Mouse (Mus musculus) hindbrain, embryonic 11.5 days (tissue): ENCODE results near the gene Nxpe3. TPM values are rescaled to one million over a fixed set of nuclear protein-coding genes. Genes with fewer than 3 reads are reported as not detected.

ENCODE experiments used
- ATAC-seq: fragments of 200-750 bp; cut with Nextera tagmentation; 2 replicates; pipeline ENCODE4 v1.8.0; 2017; ENCODE audit warnings: mild to moderate bottlenecking, moderate TSS enrichment, moderate library complexity; ENCODE audit not compliant: low FRiP score
- DNase-seq: peaks from one replicate; pipeline ENCODE4 v3.0.0-alpha.2; 2015; ENCODE audit warnings: low spot score
- H3K27ac ChIP-seq: fragments of 300-500 bp; sonication (generic); 2 replicates; pipeline ENCODE4 v1.5.1; 2014; ENCODE audit warnings: mild to moderate bottlenecking, low read depth, low read length
- H3K27me3 ChIP-seq: fragments of 300-500 bp; sonication (generic); 2 replicates; pipeline ENCODE4 v1.6.1; 2014; ENCODE audit warnings: mild to moderate bottlenecking, low read length, moderate library complexity, mixed read lengths; ENCODE audit not compliant: control insufficient read depth, insufficient read depth
- H3K36me3 ChIP-seq: fragments of 300-500 bp; sonication (generic); 2 replicates; pipeline ENCODE4 v1.6.1; 2014; ENCODE audit warnings: mild to moderate bottlenecking, low read length, moderate library complexity, mixed read lengths; ENCODE audit not compliant: control insufficient read depth, insufficient read depth
- H3K4me1 ChIP-seq: fragments of 300-500 bp; sonication (generic); replicated peaks from 2 replicates; pipeline ENCODE4 v1.6.1; 2014; ENCODE audit warnings: low read length, mixed read lengths; ENCODE audit not compliant: control insufficient read depth, insufficient read depth
- H3K4me2 ChIP-seq: fragments of 300-500 bp; sonication (generic); replicated peaks from 2 replicates; pipeline ENCODE4 v1.6.1; 2014; ENCODE audit warnings: mild to moderate bottlenecking, low read depth, low read length
- H3K4me3 ChIP-seq: fragments of 300-500 bp; sonication (generic); 2 replicates; pipeline ENCODE4 v1.5.1; 2014; ENCODE audit warnings: low read depth, low read length
- H3K9ac ChIP-seq: fragments of 300-500 bp; sonication (generic); 2 replicates; pipeline ENCODE4 v1.6.1; 2014; ENCODE audit warnings: low read depth, low read length
- H3K9me3 ChIP-seq: fragments of 300-500 bp; sonication (generic); 2 replicates; pipeline ENCODE4 v1.6.1; 2016; ENCODE audit warnings: low read length; ENCODE audit not compliant: control insufficient read depth
- WGBS: fragments of 180-500 bp; shearing (Covaris S2); extraction: QIAGEN DNeasy Blood & Tissue Kit; methylation state at CpG from one replicate; pipeline ENCODE4 v1.1.7; 2014; 5-methylcytosine and 5-hydroxymethylcytosine counted together
- polyA plus RNA-seq: library from polyadenylated mRNA; unstranded; fragments of >200 nt; fragmentation: Nextera tagmentation; extraction: Ambion mirVana; gene quantifications from 2 replicates; pipeline ENCODE4 v1.2.1, GENCODE M21; 2014

Gene Nxpe3
- polyA plus RNA-seq, 1 experiment from 2014 or later: 1.0 TPM

- WGBS: 86% methylated on average over 8 of the region's 8 CpGs
- H3K4me1 ChIP-seq: no peaks in the 10 kb centered on the region
- H3K4me3 ChIP-seq: no peak overlapping the region
- no peaks in the 10 kb centered on the region for H3K9me3 ChIP-seq
- no peak overlapping the region for H3K4me2 ChIP-seq
- no peak overlapping the region for H3K9ac ChIP-seq
- ATAC-seq (no peak), DNase-seq (no peak)
- no peaks in the 10 kb centered on the region for H3K27me3 ChIP-seq
- no peak overlapping the region for H3K27ac ChIP-seq
- H3K36me3 ChIP-seq: no peaks in the 10 kb centered on the region
Observed at GRCm38 (mm10) chr16:55893410-55894107, 1.5 kb downstream of the Nxpe3 start.

- 77% methylated on average over 6 of the region's 7 CpGs for WGBS
- Histone ChIP-seq H3K4me2 (no peak overlapping the region), H3K9me3 (no peaks in the 10 kb centered on the region), H3K27ac (no peak overlapping the region), H3K4me3 (no peak overlapping the region), H3K9ac (no peak overlapping the region), H3K27me3 (no peaks in the 10 kb centered on the region), H3K36me3 (no peaks in the 10 kb centered on the region), H3K4me1 (no peaks in the 10 kb centered on the region)
- ATAC-seq (no peak), DNase-seq (no peak)
Observed at GRCm38 (mm10) chr16:55892484-55892883, 2.6 kb downstream of the Nxpe3 start.

- 94% methylated on average over 7 of the region's 7 CpGs for WGBS
- H3K4me1 ChIP-seq: no peaks in the 10 kb centered on the region
- no peak overlapping the region for H3K9ac ChIP-seq
- no peak for DNase-seq
- no peaks in the 10 kb centered on the region for H3K27me3 ChIP-seq
- no peak overlapping the region for H3K27ac ChIP-seq
- no peak overlapping the region for H3K4me3 ChIP-seq
- ATAC-seq: no peak
- no peaks in the 10 kb centered on the region for H3K36me3 ChIP-seq
- H3K9me3 ChIP-seq: no peaks in the 10 kb centered on the region
- H3K4me2 ChIP-seq: no peak overlapping the region
Observed at GRCm38 (mm10) chr16:55891346-55891745, 3.7 kb downstream of the Nxpe3 start.

- WGBS: 88% methylated on average over 19 of the region's 19 CpGs
- Histone ChIP-seq H3K27me3 (no peaks in the 10 kb centered on the region), H3K27ac (no peak overlapping the region), H3K9ac (no peak overlapping the region), H3K4me3 (no peak overlapping the region), H3K36me3 (no peaks in the 10 kb centered on the region), H3K9me3 (no peaks in the 10 kb centered on the region), H3K4me2 (no peak overlapping the region), H3K4me1 (no peaks in the 10 kb centered on the region)
- no peak for ATAC-seq
- DNase-seq: no peak
Observed at GRCm38 (mm10) chr16:55890346-55891136, 4.5 kb downstream of the Nxpe3 start.

GRCm38 (mm10) chr16:55889451-55889850 is 5.6 kb downstream of the Nxpe3 start:
- Histone ChIP-seq H3K36me3 (no peaks in the 10 kb centered on the region), H3K4me3 (no peak overlapping the region), H3K27ac (no peak overlapping the region), H3K9ac (no peak overlapping the region), H3K4me1 (no peaks in the 10 kb centered on the region), H3K9me3 (no peaks in the 10 kb centered on the region), H3K4me2 (no peak overlapping the region), H3K27me3 (no peaks in the 10 kb centered on the region)
- 88% methylated on average over 3 of the region's 3 CpGs for WGBS
- ATAC-seq: no peak
- no peak for DNase-seq

GRCm38 (mm10) chr16:55888584-55888960 is 6.5 kb downstream of the Nxpe3 start:
- Histone ChIP-seq H3K9ac (no peak overlapping the region), H3K4me3 (no peak overlapping the region), H3K9me3 (no peaks in the 10 kb centered on the region), H3K4me2 (no peak overlapping the region), H3K36me3 (no peaks in the 10 kb centered on the region), H3K4me1 (no peaks in the 10 kb centered on the region), H3K27ac (no peak overlapping the region), H3K27me3 (no peaks in the 10 kb centered on the region)
- DNase-seq: no peak
- ATAC-seq: no peak
- WGBS: 93% methylated on average over 3 of the region's 3 CpGs

GRCm38 (mm10) chr16:55887814-55888583 is 7.1 kb downstream of the Nxpe3 start:
- Histone ChIP-seq H3K36me3 (no peaks in the 10 kb centered on the region), H3K4me2 (no peak overlapping the region), H3K4me1 (no peaks in the 10 kb centered on the region), H3K9ac (no peak overlapping the region), H3K9me3 (no peaks in the 10 kb centered on the region), H3K27me3 (no peaks in the 10 kb centered on the region), H3K27ac (no peak overlapping the region), H3K4me3 (no peak overlapping the region)
- ATAC-seq (no peak), DNase-seq (peak; percentile 31)
- 67% methylated on average over 7 of the region's 7 CpGs for WGBS

- Histone ChIP-seq H3K27ac (no peak overlapping the region), H3K4me3 (no peak overlapping the region), H3K4me2 (no peak overlapping the region), H3K9ac (no peak overlapping the region), H3K9me3 (no peaks in the 10 kb centered on the region), H3K27me3 (no peaks in the 10 kb centered on the region), H3K36me3 (no peaks in the 10 kb centered on the region), H3K4me1 (no peaks in the 10 kb centered on the region)
- no peak for ATAC-seq
- no peak for DNase-seq
- 87% methylated on average over 11 of the region's 11 CpGs for WGBS
Observed at GRCm38 (mm10) chr16:55884246-55884645, 10.8 kb downstream of the Nxpe3 start.
